Mouse (Mus musculus): ENCODE data around the gene Gm28635. TPM values are rescaled to one million over a fixed set of nuclear protein-coding genes. Genes with fewer than 3 reads are reported as not detected.

Gm28635 gene
- polyA plus RNA-seq, 1 experiment: not detected

GRCm38 (mm10) chr2:84637452-84638165 lies 40.2 kb downstream of the Gm28635 start:
- DNase-seq (ENCODE audit: low read depth): no peak

GRCm38 (mm10) chr2:84636231-84636741 lies 41.6 kb downstream of the Gm28635 start:
- DNase-seq (ENCODE audit: low read depth): no peak

GRCm38 (mm10) chr2:84635611-84636010 lies 42.2 kb downstream of the Gm28635 start:
- no peak for DNase-seq (ENCODE audit: low read depth)

GRCm38 (mm10) chr2:84634934-84635482 lies 42.8 kb downstream of the Gm28635 start:
- DNase-seq (ENCODE audit: low read depth): no peak

GRCm38 (mm10) chr2:84634006-84634405 lies 43.8 kb downstream of the Gm28635 start:
- DNase-seq (ENCODE audit: low read depth): no peak

GRCm38 (mm10) chr2:84632999-84633398 lies 44.8 kb downstream of the Gm28635 start:
- DNase-seq (ENCODE audit: low read depth): no peak

GRCm38 (mm10) chr2:84632001-84632400 lies 45.8 kb downstream of the Gm28635 start:
- DNase-seq (ENCODE audit: low read depth): no peak

GRCm38 (mm10) chr2:84627036-84627435 lies 50.8 kb downstream of the Gm28635 start:
- no peak for DNase-seq (ENCODE audit: low read depth)

- DNase-seq (ENCODE audit: low read depth): no peak
Measured at GRCm38 (mm10) chr2:84626366-84626975, 51.4 kb downstream of the Gm28635 start.

- no peak for DNase-seq (ENCODE audit: low read depth)
Measured at GRCm38 (mm10) chr2:84624201-84624600, 53.6 kb downstream of the Gm28635 start.

GRCm38 (mm10) chr2:84623428-84624119 lies 54.3 kb downstream of the Gm28635 start:
- DNase-seq (ENCODE audit: low read depth): no peak

GRCm38 (mm10) chr2:84622668-84623067 lies 55.2 kb downstream of the Gm28635 start:
- no peak for DNase-seq (ENCODE audit: low read depth)

- no peak for DNase-seq (ENCODE audit: low read depth)
Measured at GRCm38 (mm10) chr2:84619646-84620340, 58.0 kb downstream of the Gm28635 start.

- no peak for DNase-seq (ENCODE audit: low read depth)
Measured at GRCm38 (mm10) chr2:84618914-84619313, 58.9 kb downstream of the Gm28635 start.

- no peak for DNase-seq (ENCODE audit: low read depth)
Measured at GRCm38 (mm10) chr2:84617637-84618515, 60.0 kb downstream of the Gm28635 start.

- no peak for DNase-seq (ENCODE audit: low read depth)
Measured at GRCm38 (mm10) chr2:84612764-84613163, 65.1 kb downstream of the Gm28635 start.

- no peak for DNase-seq (ENCODE audit: low read depth)
Measured at GRCm38 (mm10) chr2:84607842-84608241, 70.0 kb downstream of the Gm28635 start.

- DNase-seq (ENCODE audit: low read depth): no peak
Measured at GRCm38 (mm10) chr2:84600977-84601376, 76.9 kb downstream of the Gm28635 start.

GRCm38 (mm10) chr2:84599270-84599888 lies 78.5 kb downstream of the Gm28635 start:
- DNase-seq (ENCODE audit: low read depth): no peak

GRCm38 (mm10) chr2:84597123-84597522 lies 80.7 kb downstream of the Gm28635 start:
- no peak for DNase-seq (ENCODE audit: low read depth)

All from gonadal fat pad, adult 2 months (tissue).